Mouse (Mus musculus) adrenal gland (tissue): Measurements from ENCODE around the gene Thsd4.

Source experiments
- intact Hi-C: fragments of 180-260 bp; cut with DNase I; formaldehyde crosslinking; loops from one replicate; pipeline ENCODE4 v1.15.1; 2025

Gene Thsd4

GRCm38 (mm10) chr9:60094211-60094610 is 427.6 kb downstream of the Thsd4 start:
- intact Hi-C loops, result loop anchor here (10.0 kb wide), 1 partner anchor 141 kb away; no protein-coding TSS in a partner anchor

- intact Hi-C loops, result loop anchor here (10.0 kb wide), 1 partner anchor 142 kb away; no protein-coding TSS in a partner anchor
Measured at GRCm38 (mm10) chr9:60092428-60092827, 429.4 kb downstream of the Thsd4 start.

GRCm38 (mm10) chr9:60089441-60089840 is 432.4 kb downstream of the Thsd4 start:
- intact Hi-C loops, result no loop called here

DNA sequence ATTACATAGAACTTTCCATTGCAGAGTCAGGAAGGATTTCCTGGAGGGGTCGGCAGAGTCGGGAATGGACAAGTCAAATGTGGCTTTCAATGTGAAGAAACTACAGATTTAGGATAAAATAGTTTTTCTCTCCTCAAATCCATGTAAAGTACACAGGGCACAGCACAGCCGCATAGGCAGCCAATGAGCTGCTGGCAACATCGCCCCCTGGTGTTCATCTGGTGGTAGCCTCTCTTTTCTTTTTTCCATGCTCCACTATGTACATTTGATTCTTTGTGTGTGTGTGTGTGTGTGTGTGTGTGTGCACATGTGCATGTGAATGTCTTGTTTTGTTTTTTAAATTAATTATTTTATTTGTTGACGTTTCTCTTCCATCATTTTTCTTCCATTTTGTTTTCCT is 433.7 kb downstream of the Thsd4 start:
- intact Hi-C loops, result no loop called here

DNA sequence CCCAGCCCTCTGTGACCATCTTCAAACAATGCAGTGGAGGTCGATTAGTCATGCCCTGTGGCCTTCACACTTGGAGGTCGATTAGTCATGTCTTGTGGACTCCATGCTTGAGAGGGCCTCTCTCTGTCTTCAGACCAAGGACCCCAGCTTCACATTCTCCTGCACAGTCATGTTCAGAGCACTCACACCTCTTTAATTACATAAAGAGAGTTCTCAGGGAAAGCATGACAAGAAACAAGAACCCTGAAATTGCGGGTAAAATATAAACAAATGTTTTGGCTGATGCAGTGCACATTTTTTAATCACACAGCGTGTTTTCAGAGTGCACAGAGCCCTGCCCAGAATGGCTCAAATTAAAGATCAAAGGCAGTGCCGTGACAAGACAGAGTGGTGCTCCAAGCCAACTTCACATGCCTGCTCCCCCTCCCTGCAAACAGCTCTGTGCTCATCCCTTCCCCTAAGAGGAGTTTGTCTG is 439.7 kb downstream of the Thsd4 start:
- intact Hi-C loops, result no loop called here

DNA sequence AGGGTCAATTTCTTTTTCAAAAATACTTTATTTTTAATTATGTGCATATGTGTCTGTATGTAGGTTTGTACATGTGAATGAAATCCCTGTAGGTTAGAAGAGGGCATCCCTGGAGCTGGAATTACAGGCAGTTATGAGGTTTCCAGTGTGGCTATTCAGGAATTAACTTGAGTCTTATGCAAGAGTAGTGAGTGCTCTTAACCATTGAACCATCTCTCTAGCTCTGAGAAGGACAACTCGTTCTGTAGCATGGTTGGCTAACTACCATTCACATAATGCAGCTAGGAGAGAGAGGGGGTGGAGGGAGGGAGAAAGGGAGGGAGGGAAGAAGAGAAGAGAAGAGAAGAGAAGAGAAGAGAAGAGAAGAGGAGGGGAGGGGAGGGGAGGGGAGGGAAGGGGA is 444.1 kb downstream of the Thsd4 start:
- intact Hi-C loops, result no loop called here

GRCm38 (mm10) chr9:60076396-60076795 is 445.4 kb downstream of the Thsd4 start:
- intact Hi-C loops, result no loop called here

- intact Hi-C loops, result no loop called here
Measured at GRCm38 (mm10) chr9:60071620-60072263, 450.1 kb downstream of the Thsd4 start.

DNA sequence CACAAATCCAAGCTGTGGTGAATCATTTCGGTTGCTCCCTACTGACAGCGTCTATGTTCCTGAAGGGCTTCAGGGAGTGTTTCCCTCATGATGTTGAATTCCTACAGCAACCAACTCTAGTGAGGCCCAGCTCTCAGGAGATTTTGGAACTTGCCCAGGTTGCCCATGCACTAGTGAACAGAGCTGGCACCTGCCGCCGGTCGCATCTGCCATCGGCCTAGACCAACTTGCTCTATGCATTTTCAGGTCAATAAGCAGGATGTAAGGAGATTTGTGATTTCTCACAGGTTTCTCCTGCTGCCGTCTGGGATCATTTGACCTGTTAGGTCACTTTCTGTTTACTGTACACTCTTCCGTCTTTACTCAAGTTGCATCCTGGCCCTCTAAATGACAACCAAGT is 454.6 kb downstream of the Thsd4 start:
- intact Hi-C loops, result no loop called here

DNA sequence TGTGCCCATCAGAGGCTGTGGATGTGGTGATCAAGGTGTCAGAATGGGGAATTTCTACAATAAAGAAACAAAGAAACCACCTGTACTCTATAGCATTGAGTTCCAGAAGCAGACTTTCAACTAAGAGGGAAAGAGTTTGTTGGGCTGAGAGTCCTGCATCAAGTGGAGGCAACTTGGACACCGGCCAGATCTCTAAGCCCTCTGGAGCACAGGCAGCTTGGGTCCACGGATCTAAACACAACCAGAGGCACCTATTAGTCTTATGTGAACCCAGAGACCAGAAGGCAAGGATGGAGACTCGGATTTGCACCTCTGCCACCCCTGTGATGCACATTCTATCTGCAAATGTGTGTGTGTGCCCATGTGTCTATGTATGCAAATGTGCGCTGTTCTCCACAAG is 456.7 kb downstream of the Thsd4 start:
- intact Hi-C loops, result no loop called here

GRCm38 (mm10) chr9:60063191-60063720 is 458.6 kb downstream of the Thsd4 start:
- intact Hi-C loops, result no loop called here

- intact Hi-C loops, result no loop called here
Measured at GRCm38 (mm10) chr9:60056131-60056530, 465.7 kb downstream of the Thsd4 start.

DNA sequence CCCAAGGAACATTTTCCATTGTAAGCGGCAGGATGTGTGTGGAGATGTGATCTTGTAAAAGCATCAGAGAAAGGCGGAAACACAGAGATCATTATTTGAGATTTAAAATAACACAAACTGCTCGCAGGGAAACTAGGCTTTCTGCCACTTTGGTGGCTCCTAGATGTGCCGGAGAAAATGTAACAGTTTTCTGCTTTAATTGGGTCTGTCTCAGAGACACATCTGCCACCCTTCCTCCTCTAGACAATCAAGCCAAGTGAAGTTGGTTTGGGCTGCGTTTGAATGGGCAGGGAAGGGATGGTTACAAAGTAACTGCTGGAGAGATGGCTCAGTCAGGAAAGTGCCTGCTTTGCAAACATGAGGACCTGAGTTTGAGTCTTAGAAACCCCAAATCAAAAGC is 466.9 kb downstream of the Thsd4 start:
- intact Hi-C loops, result no loop called here

DNA sequence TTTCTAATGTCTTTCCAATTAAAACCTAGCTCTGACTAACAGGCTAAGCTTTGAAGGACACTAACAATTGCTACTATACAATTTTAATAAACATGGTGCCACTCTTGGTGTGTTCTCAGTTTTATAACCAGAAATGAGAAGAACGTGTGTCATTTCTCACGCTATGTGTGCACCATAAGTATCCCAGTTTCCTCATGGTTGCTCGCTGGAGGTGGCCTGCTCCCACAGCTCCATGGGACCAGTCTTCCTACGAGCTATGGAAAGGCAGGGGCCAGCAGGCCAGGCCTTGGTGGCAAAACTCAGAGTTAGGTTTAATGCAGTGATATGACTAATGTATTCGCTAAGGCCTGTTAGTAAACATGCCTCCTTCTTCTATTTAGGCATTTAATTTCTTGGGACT is 468.7 kb downstream of the Thsd4 start:
- intact Hi-C loops, result no loop called here

DNA sequence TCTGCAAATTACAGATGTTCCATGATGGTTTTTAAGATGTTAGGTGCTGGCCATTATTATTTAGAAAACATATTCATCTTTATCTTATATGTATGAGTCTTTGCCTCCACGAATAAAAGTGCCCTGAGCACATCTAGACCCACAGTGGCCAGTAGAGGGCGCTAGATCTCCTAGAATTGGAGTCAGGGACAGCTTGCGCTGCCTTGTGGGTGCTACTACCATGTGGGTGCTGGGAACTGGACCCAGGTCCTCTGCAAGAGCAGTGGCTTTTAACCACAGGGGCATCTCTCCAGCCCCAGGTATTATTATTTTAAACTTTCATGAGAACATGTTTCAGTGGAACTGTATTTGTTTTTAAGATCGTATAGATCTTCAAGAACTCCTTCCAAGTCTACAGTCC is 469.4 kb downstream of the Thsd4 start:
- intact Hi-C loops, result no loop called here

DNA sequence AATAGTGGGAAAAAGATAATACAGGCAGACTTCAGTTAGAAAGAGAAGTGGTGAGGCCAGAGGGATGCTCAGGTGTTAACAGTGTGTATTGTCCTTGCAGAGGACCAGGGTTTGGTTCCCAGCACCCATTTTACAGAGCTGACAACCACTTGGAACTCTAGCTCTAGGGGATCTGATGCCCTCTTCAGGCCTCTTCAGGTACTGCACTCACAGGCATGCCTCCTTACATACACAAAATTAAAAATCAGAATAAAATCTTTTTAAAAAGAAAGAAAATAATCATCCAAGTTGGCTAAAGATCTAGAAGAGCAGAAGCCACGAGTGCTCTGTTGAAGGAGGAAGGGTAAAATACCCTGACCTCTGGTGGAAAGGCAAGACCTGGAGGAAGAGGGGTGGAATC is 478.7 kb downstream of the Thsd4 start:
- intact Hi-C loops, result no loop called here

GRCm38 (mm10) chr9:60034883-60035282 is 487.0 kb downstream of the Thsd4 start:
- intact Hi-C loops, result no loop called here

DNA sequence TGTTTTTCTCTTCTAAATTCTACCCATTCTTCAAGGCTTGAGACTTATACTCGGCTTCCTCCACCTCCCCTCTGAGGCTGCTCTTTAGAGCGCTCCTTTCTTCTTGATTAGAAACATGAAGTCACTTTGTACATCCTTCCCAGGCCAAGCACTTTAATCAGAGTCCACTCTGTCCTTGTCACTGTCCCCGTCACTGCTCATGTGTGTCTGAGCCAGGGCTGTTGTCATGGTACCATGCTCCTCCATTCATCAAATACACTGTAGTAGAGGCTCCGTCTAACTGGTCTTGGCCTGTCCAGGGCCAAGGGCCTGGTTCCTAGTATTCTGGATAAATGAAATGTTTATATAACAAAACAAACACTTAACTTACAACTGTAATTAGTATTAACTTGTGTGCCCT is 494.6 kb downstream of the Thsd4 start:
- intact Hi-C loops, result no loop called here

DNA sequence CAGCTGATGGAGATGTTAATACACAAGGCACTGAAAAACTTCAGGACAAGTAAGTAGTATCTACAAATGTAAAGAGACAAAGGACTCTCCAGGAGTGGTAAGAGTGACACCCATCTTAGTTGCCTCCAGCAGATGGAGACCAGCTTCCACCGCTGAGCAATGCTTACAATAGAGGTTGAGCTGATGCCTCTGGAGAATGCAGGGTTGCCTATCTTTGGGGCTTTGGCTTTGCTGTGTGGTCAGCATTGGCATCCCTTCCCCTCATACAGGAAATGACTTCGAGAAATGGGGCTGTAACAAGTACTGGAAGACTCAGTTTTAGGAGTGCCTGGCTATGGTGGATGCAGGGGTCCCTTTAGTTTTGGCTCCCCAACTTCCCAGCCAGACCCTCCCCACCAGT is 495.1 kb downstream of the Thsd4 start:
- intact Hi-C loops, result no loop called here

DNA sequence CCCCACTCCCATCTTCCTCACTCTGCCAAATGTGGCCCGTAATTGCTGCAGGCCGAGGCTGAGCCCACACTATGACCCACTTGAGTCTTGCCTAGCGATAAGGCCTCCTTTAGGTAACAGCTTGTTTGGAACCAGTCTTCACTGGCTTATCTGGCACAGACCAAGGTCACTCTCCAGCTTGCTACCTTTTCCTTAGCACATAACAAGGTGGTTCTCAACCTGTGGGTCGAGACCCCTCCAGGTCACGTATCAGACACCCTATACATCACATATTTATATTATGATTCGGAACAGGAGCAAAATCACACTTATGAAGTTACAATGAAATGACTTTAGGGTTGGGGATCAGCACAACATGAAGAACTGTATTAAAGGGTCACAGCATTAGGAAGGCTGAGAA is 495.9 kb downstream of the Thsd4 start:
- intact Hi-C loops, result no loop called here

- intact Hi-C loops, result no loop called here
Measured at GRCm38 (mm10) chr9:60024971-60025370, 496.9 kb downstream of the Thsd4 start.

DNA sequence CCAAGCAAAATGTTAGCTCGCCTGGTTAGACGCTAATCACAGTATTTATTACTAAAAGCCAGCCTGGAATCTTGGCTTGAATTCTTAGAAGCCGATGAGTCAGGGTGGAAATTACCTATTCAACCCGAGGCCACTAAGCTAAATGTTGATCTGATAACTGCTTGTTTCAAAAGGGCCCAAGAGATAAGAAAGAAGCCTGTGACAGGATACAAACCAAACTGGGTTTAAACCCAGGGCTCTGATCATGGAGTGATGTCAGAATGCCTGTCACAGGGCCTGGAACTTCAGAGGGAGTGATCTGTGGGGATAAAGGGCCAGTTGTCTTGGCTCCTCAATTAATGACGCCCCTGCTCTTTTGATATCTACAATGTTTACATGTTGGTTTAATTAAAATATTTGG is 497.3 kb downstream of the Thsd4 start:
- intact Hi-C loops, result no loop called here

- intact Hi-C loops, result no loop called here
Measured at GRCm38 (mm10) chr9:60022331-60022730, 499.5 kb downstream of the Thsd4 start.
